Mouse (Mus musculus): Measurements from ENCODE around the gene Sugp2.

Gene Sugp2

DNA sequence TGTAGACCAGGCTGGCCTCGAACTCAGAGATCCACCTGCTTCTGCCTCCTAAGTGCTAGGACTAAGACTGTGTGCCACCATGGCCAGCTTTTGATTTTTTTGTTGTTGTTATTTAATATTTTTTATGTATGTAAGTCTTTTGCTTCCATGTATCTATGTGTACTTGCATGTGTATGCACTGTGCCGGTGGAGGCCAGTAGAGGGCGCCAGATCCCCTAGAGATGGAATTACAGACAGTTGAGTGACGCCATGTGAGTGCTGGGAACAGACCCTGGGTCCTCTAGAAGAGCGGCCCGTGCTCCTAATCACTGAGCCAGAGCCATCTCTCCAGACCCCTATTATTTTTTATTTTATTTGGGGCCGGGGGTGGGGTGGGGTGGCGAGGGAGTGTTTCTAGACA, 52.7 kb downstream of the Sugp2 start:
- H3K9me3 ChIP-seq (ENCODE audit: low read length), result no peaks in the 10 kb centered on the region

DNA sequence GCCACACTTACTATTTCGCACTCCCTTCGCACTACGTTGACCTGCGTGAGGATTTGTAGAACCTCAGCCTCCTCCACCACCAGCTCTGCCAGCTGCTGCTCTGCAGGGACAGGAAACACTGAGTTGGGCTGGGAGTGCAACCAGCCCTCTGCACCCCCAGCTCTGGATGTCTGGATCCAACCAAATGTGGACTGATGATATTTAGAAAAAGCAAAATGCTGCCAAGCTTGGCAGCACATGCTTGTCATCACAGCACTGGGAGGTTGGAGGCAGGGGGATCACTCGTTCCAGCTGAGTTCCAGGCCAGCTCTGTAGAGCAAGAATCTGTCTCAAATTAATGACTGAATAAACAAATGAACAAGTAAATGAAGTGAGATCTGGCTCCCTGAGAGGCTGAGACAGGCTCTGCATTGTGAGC, 60.0 kb downstream of the Sugp2 start:
- Histone ChIP-seq H3K27me3 (ENCODE audit: insufficient read depth, low read length) (no peaks in the 10 kb centered on the region), H3K36me3 (ENCODE audit: insufficient read depth, low read length) (peaks cover 93% of the 10 kb centered on the region), H3K4me1 (replicated peaks; ENCODE audit: low read depth, low read length) (peaks cover 56% of the 10 kb centered on the region), H3K4me3 (replicated peaks; ENCODE audit: low read length) (no peak overlapping the region), H3K9me3 (ENCODE audit: low read length) (no peaks in the 10 kb centered on the region)
- no peak for TF ChIP-seq CTCF (conservative IDR thresholded peaks at IDR 0.05; ENCODE audit: low read length)
- no peak for TF ChIP-seq POU5F1 (IDR thresholded peaks at IDR 0.05; ENCODE audit: borderline replicate concordance, low read length)
- no peak for TF ChIP-seq NANOG (IDR thresholded peaks at IDR 0.05; ENCODE audit: borderline replicate concordance, low read length)

More for the DNA sequence above, 52.7 kb downstream of the Sugp2 start:
- Histone ChIP-seq H3K4me3 (replicated peaks; ENCODE audit: low read length) (no peak overlapping the region), H3K27me3 (ENCODE audit: insufficient read depth, low read length) (no peaks in the 10 kb centered on the region), H3K36me3 (ENCODE audit: insufficient read depth, low read length) (peaks cover 69% of the 10 kb centered on the region), H3K4me1 (replicated peaks; ENCODE audit: low read depth, low read length) (peaks cover 55% of the 10 kb centered on the region)
- TF ChIP-seq NANOG (IDR thresholded peaks at IDR 0.05; ENCODE audit: borderline replicate concordance, low read length), result no peak
- peak; percentile 57 for TF ChIP-seq CTCF (conservative IDR thresholded peaks at IDR 0.05; ENCODE audit: low read length)
- no peak for TF ChIP-seq POU5F1 (IDR thresholded peaks at IDR 0.05; ENCODE audit: borderline replicate concordance, low read length)

DNA sequence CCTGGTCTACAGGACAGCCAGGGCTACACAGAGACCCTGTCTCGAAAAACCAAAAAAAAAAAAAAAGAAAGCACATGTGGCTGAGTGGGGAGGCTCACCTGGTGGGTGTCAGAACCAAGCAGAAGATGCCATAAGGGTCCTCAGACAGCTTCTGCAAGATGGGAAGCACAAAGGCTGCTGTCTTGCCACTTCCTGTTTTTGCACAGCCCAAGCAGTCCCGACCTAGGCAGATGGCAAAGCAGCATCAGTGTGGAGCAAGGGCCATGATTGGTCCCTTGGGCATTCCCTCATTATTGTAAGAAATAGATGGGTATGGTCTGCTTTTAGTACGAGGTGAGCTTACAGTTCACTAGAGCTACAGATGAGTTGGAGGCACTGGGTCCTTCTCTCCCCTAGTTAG, 66.9 kb downstream of the Sugp2 start:
- Histone ChIP-seq H3K36me3 (ENCODE audit: insufficient read depth, low read length) (peaks cover 73% of the 10 kb centered on the region), H3K9me3 (ENCODE audit: low read length) (no peaks in the 10 kb centered on the region), H3K4me3 (replicated peaks; ENCODE audit: low read length) (peak overlapping the region; percentile 99; the same call in 1 of the 2 replicates), H3K4me1 (replicated peaks; ENCODE audit: low read depth, low read length) (peaks cover 37% of the 10 kb centered on the region), H3K27me3 (ENCODE audit: insufficient read depth, low read length) (no peaks in the 10 kb centered on the region)
- TF ChIP-seq POU5F1 (IDR thresholded peaks at IDR 0.05; ENCODE audit: borderline replicate concordance, low read length) (no peak), CTCF (conservative IDR thresholded peaks at IDR 0.05; ENCODE audit: low read length) (no peak), NANOG (IDR thresholded peaks at IDR 0.05; ENCODE audit: borderline replicate concordance, low read length) (no peak)

DNA sequence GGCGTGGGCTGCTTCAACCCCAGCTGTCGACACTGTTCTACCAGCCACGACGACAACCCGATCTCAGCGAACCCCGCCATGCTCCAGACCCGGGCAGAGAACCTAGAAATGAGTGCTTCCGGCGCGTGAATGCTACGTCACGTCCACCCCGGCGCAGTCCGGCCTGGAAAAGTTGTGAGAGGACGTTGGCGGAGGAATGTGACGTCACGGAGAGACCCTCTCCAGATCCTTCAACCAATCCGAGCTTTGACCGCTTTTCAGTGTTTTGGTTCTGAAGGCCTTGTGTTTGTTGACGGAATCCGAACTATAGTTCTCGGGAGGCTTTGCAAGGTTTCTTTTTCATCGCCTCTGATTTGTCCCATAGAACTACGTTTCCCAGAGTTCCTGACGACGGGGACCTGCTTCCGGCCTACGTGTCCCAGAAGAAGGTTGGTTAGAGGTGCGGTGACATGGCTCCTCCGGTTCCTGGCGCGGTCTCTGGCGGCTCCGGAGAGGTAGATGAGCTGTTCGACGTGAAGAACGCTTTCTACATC, 68.4 kb downstream of the Sugp2 start, which contains the start of the genes Ddx49 and Cope:
Gene Ddx49, minus strand, starts transcription at position 132 of the 533 bp plus-strand sequence.
Gene Cope, plus strand, starts transcription at position 161 of the 533 bp plus-strand sequence.
- Histone ChIP-seq H3K4me3 (replicated peaks; ENCODE audit: low read length) (peak within 1 kb of the TSS; percentile 99), H3K27me3 (ENCODE audit: insufficient read depth, low read length) (no peaks in the 10 kb centered on the region), H3K36me3 (ENCODE audit: insufficient read depth, low read length) (peaks cover 73% of the 10 kb centered on the region), H3K4me1 (replicated peaks; ENCODE audit: low read depth, low read length) (peaks cover 37% of the 10 kb centered on the region), H3K9me3 (ENCODE audit: low read length) (no peaks in the 10 kb centered on the region)
- TF ChIP-seq CTCF (conservative IDR thresholded peaks at IDR 0.05; ENCODE audit: low read length) (no peak), POU5F1 (IDR thresholded peaks at IDR 0.05; ENCODE audit: borderline replicate concordance, low read length) (no peak), NANOG (IDR thresholded peaks at IDR 0.05; ENCODE audit: borderline replicate concordance, low read length) (no peak)

DNA sequence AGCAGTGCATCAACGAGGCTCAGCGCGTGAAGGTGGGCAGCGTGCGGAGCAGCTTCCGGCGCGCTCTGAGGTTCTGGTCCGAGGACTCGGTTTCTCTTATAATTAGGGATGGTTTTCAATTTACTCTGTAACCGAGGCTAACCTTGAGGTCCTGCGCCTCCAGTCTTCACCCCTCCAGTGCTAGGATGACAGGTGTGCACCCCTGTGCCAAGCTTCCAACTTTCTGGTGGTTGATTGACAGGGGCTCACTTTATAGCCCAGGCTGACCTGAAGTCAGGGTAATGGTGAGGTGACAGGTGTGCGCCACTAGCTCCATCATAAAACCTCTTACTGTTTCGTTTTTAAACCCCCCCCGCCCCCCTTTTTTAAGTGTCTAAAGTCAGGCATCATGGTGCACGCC, 68.9 kb downstream of the Sugp2 start:
- Histone ChIP-seq H3K36me3 (ENCODE audit: insufficient read depth, low read length) (peaks cover 73% of the 10 kb centered on the region), H3K9me3 (ENCODE audit: low read length) (no peaks in the 10 kb centered on the region), H3K27me3 (ENCODE audit: insufficient read depth, low read length) (no peaks in the 10 kb centered on the region), H3K4me1 (replicated peaks; ENCODE audit: low read depth, low read length) (peaks cover 37% of the 10 kb centered on the region), H3K4me3 (replicated peaks; ENCODE audit: low read length) (peak overlapping the region; percentile 99)
- TF ChIP-seq NANOG (IDR thresholded peaks at IDR 0.05; ENCODE audit: borderline replicate concordance, low read length), result no peak
- TF ChIP-seq POU5F1 (IDR thresholded peaks at IDR 0.05; ENCODE audit: borderline replicate concordance, low read length), result no peak
- TF ChIP-seq CTCF (conservative IDR thresholded peaks at IDR 0.05; ENCODE audit: low read length), result no peak

DNA sequence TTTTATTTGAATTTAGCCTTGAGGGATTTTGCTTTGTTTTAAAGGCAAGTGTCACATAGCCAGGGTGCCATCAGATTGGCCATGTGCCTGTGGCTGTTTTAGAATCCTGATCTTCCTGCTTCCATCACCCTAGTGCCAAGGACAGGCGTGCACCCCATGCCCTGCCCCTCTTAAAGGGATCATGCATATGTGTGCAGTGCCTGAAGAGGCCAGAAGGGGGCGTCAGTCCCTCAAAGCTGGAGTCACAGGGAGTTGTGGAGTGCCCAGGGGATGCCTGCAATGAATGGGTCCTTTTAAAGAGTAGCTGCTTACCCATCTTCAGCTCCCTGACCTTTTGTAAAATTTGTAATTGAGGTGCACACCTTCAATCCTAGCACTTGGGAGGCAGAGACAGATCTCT, 75.3 kb downstream of the Sugp2 start:
- Histone ChIP-seq H3K4me1 (replicated peaks; ENCODE audit: low read depth, low read length) (peaks cover 13% of the 10 kb centered on the region), H3K4me3 (replicated peaks; ENCODE audit: low read length) (no peak overlapping the region), H3K27me3 (ENCODE audit: insufficient read depth, low read length) (no peaks in the 10 kb centered on the region), H3K36me3 (ENCODE audit: insufficient read depth, low read length) (peaks cover 92% of the 10 kb centered on the region), H3K9me3 (ENCODE audit: low read length) (no peaks in the 10 kb centered on the region)
- peak; percentile 84 for TF ChIP-seq CTCF (conservative IDR thresholded peaks at IDR 0.05; ENCODE audit: low read length)
- no peak for TF ChIP-seq NANOG (IDR thresholded peaks at IDR 0.05; ENCODE audit: borderline replicate concordance, low read length)
- no peak for TF ChIP-seq POU5F1 (IDR thresholded peaks at IDR 0.05; ENCODE audit: borderline replicate concordance, low read length)

DNA sequence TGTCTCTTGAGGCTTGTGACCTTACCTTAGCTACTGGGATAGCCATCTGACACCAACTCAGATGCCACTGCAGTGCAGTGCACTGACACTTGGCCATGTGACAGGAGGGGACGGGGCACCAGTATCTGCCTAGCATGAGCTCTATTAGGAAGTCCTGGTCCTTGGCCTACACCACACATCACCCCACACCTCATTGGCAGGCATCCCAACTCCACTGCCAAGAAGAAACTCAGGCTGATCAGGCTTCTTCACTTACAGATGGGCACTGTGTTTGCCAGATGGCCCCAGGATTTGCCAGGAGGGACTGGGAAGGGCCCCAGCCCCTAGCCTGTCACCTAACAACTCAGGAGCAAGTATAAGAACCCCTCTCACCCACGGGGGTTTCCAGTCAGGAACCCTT, 79.4 kb downstream of the Sugp2 start:
- Histone ChIP-seq H3K27me3 (ENCODE audit: insufficient read depth, low read length) (peaks cover 26% of the 10 kb centered on the region), H3K4me3 (replicated peaks; ENCODE audit: low read length) (no peak overlapping the region), H3K36me3 (ENCODE audit: insufficient read depth, low read length) (peaks cover 51% of the 10 kb centered on the region), H3K4me1 (replicated peaks; ENCODE audit: low read depth, low read length) (peaks cover 34% of the 10 kb centered on the region), H3K9me3 (ENCODE audit: low read length) (no peaks in the 10 kb centered on the region)
- TF ChIP-seq POU5F1 (IDR thresholded peaks at IDR 0.05; ENCODE audit: borderline replicate concordance, low read length), result no peak
- TF ChIP-seq NANOG (IDR thresholded peaks at IDR 0.05; ENCODE audit: borderline replicate concordance, low read length), result no peak
- TF ChIP-seq CTCF (conservative IDR thresholded peaks at IDR 0.05; ENCODE audit: low read length), result no peak

DNA sequence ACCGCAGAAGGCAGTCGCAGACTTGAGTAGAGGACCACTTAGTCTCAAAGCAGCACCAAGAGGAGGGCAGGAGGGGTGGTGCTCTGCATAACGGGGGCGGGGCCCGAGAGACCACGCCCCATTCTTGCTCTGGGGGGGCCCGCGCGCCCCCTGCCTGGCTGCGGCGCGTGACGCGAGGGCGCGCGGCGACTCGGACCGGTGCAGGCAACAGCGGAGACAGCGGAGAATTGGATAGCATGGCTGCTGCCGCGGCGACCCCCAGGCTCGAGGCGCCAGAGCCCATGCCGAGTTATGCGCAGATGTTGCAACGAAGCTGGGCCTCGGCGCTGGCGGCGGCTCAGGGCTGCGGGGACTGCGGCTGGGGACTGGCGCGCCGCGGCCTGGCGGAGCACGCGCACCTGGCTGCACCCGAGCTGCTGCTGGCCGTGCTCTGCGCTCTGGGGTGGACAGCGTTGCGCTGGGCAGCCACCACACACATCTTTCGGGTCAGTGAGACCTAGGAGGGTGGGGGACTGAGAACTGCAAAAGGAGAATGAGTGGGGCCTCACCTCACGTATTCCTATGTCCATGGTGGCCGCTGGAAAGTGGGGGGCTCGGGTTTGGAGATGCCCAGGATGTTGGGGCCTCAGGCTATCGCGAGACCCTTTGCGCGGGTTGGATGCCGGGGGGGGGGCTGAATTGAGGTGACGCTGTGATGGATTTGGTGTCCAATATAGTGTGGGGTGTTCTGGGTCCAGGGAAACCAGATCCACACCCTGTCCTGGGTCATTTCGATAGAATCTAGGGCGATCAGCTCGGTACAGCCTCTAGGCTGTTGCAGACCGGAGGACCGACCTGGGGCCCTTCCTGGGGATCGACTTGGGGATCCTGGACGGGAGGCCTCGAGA, 81.8 kb downstream of the Sugp2 start, which contains the start of gene Cers1:
Gene Cers1, plus strand, starts transcription at position 152 of the 887 bp plus-strand sequence.
- peak within 1 kb of the TSS; percentile 81 for H3K4me3 ChIP-seq (replicated peaks; ENCODE audit: low read length)
- TF ChIP-seq POU5F1 (IDR thresholded peaks at IDR 0.05; ENCODE audit: borderline replicate concordance, low read length) (no peak), CTCF (conservative IDR thresholded peaks at IDR 0.05; ENCODE audit: low read length) (no peak), NANOG (IDR thresholded peaks at IDR 0.05; ENCODE audit: borderline replicate concordance, low read length) (no peak)
- peaks cover 32% of the 10 kb centered on the region for H3K36me3 ChIP-seq (ENCODE audit: insufficient read depth, low read length)
- peaks cover 34% of the 10 kb centered on the region for H3K4me1 ChIP-seq (replicated peaks; ENCODE audit: low read depth, low read length)
- peaks cover 29% of the 10 kb centered on the region for H3K27me3 ChIP-seq (ENCODE audit: insufficient read depth, low read length)
- H3K9me3 ChIP-seq (ENCODE audit: low read length), result no peaks in the 10 kb centered on the region

All from E14TG2a.4 (cell line).